Mouse (Mus musculus) embryonic facial prominence, embryonic 11.5 days (tissue): ENCODE results near the gene Pcnx2. TPM values are rescaled to one million over a fixed set of nuclear protein-coding genes. Genes with fewer than 3 reads are reported as not detected.
A peak's percentile ranks its signal among the peaks of the same experiment; 100 is the strongest.

Experiments used
- ATAC-seq: fragments of 200-750 bp; cut with Nextera tagmentation; replicated peaks from 2 replicates; pipeline ENCODE4 v1.8.0; 2017; ENCODE audit warnings: low read depth; ENCODE audit not compliant: insufficient number of reproducible peaks, low FRiP score, low TSS enrichment
- DNase-seq: peaks from one replicate; pipeline ENCODE4 v3.0.0-alpha.2; 2015; ENCODE audit warnings: low spot score
- H3K27ac ChIP-seq: fragments of 300-500 bp; sonication (generic); replicated peaks from 2 replicates; pipeline ENCODE4 v1.5.1; 2014; ENCODE audit warnings: mild to moderate bottlenecking, low read depth, low read length, control low read depth
- H3K27me3 ChIP-seq: fragments of 300-500 bp; sonication (generic); 2 replicates; pipeline ENCODE4 v1.6.1; 2014; ENCODE audit warnings: mild to moderate bottlenecking, low read length, moderate library complexity, mixed read lengths; ENCODE audit not compliant: control insufficient read depth, insufficient read depth
- H3K36me3 ChIP-seq: fragments of 300-500 bp; sonication (generic); replicated peaks from 2 replicates; pipeline ENCODE4 v1.6.1; 2014; ENCODE audit warnings: low read depth, mild to moderate bottlenecking, low read length, moderate library complexity, mixed read lengths; ENCODE audit not compliant: control insufficient read depth, insufficient read depth
- H3K4me1 ChIP-seq: fragments of 300-500 bp; sonication (generic); 2 replicates; pipeline ENCODE4 v1.6.1; 2014; ENCODE audit warnings: low read length, mixed read lengths; ENCODE audit not compliant: control insufficient read depth, insufficient read depth
- H3K4me2 ChIP-seq: fragments of 300-500 bp; sonication (generic); 2 replicates; pipeline ENCODE4 v1.6.1; 2014; ENCODE audit warnings: low read depth, mild to moderate bottlenecking, control low read depth, low read length, moderate library complexity
- H3K4me3 ChIP-seq: fragments of 300-500 bp; sonication (generic); 2 replicates; pipeline ENCODE4 v1.5.1; 2014; ENCODE audit warnings: low read depth, low read length, control low read depth
- H3K9ac ChIP-seq: fragments of 300-500 bp; sonication (generic); replicated peaks from 2 replicates; pipeline ENCODE4 v1.6.1; 2014; ENCODE audit warnings: mild to moderate bottlenecking, control low read depth, low read length
- H3K9me3 ChIP-seq: fragments of 300-500 bp; sonication (generic); replicated peaks from 2 replicates; pipeline ENCODE4 v1.6.1; 2016; ENCODE audit warnings: mild to moderate bottlenecking, low read length, inconsistent platforms, mixed read lengths; ENCODE audit not compliant: control insufficient read depth
- WGBS: fragments of 180-500 bp; shearing (Covaris S2); extraction: QIAGEN DNeasy Blood & Tissue Kit; methylation state at CpG from one replicate; pipeline ENCODE4 v1.1.7; 2014; 5-methylcytosine and 5-hydroxymethylcytosine counted together
- polyA plus RNA-seq: library from polyadenylated mRNA; unstranded; fragments of >200 nt; fragmentation: Nextera tagmentation; extraction: Ambion mirVana; gene quantifications from 2 replicates; pipeline ENCODE4 v1.2.1, GENCODE M21; 2014

The Pcnx2 gene
- polyA plus RNA-seq, 1 experiment from 2014 or later = 0.25 TPM

DNA sequence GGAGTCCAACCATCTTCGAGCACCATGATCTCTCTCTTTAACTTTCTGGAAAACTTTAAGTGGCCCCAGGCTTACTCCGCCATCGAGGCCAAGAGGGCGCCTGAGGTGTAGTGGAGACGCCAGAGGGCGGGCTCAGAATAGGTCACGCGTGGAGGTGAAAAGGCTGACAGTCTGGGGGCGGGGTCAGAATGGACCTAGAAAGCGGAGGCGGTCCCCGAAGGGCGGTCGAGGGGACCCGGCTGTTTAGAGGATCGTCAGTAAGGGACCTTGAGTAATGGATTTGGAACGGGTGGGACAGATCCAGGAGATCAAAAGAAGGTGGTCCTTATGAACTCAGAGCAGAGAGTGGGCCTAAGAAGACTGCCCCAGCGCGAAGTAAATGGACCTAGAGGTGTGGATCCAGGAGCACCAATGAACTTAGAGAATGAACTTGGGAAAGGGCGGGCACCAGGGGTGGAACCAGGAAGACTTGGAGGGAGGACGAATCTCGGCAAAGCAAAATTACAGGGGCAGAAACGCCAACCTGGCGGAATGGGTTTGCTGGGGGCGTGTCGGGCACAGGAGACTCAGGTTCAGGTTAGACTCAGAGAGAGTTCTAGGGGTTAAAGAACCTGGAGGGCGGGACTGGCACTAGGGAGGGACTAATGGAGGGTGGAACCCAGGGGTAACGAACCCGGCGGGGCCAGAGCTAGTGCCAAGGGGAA is 11.7 kb upstream of the Pcnx2 start:
- Histone ChIP-seq H3K4me1 (peaks cover 4% of the 10 kb centered on the region), H3K4me2 (peak overlapping the region; percentile 99), H3K27me3 (peaks cover 39% of the 10 kb centered on the region), H3K9me3 (no peaks in the 10 kb centered on the region), H3K36me3 (no peaks in the 10 kb centered on the region), H3K9ac (no peak overlapping the region), H3K4me3 (peak overlapping the region; percentile 50), H3K27ac (no peak overlapping the region)
- WGBS = 4% methylated on average over 30 of the region's 30 CpGs
- ATAC-seq = no peak
- peak; percentile 16 for DNase-seq

DNA sequence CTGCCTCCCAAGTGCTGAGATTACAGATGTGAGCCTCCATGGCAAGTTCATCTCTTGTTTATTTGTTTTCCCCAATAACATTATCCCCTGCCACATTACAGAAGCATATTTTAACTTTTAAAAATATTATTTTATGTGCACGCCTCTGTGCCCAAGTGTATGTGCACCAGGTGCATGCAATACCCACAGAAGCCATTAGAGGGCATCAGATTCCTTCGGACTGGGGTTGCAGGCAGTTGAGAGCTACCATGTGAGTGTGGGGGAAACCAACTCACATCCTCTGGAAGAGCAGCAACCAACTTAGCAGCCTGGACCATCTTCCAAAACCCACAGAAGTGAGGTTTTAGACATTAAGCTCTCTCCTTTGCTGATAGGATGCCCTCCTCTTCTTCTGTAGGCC is 9.2 kb upstream of the Pcnx2 start:
- no peak overlapping the region for H3K27ac ChIP-seq
- H3K4me3 ChIP-seq = no peak overlapping the region
- no peak for ATAC-seq
- peaks cover 4% of the 10 kb centered on the region for H3K4me1 ChIP-seq
- H3K27me3 ChIP-seq = peaks cover 36% of the 10 kb centered on the region
- 67% methylated on average over 2 of the region's 2 CpGs for WGBS
- H3K9ac ChIP-seq = no peak overlapping the region
- DNase-seq = no peak
- H3K4me2 ChIP-seq = no peak overlapping the region
- H3K9me3 ChIP-seq = no peaks in the 10 kb centered on the region
- no peaks in the 10 kb centered on the region for H3K36me3 ChIP-seq

- ATAC-seq (no peak), DNase-seq (no peak)
- H3K9me3 ChIP-seq = no peaks in the 10 kb centered on the region
- no peak overlapping the region for H3K4me2 ChIP-seq
- no peaks in the 10 kb centered on the region for H3K36me3 ChIP-seq
- no peak overlapping the region for H3K9ac ChIP-seq
- no peak overlapping the region for H3K4me3 ChIP-seq
- 60% methylated on average over 2 of the region's 2 CpGs for WGBS
- H3K27me3 ChIP-seq = peaks cover 17% of the 10 kb centered on the region
- peaks cover 1% of the 10 kb centered on the region for H3K4me1 ChIP-seq
- no peak overlapping the region for H3K27ac ChIP-seq
Measured at GRCm38 (mm10) chr8:125905341-125905740, 7.2 kb upstream of the Pcnx2 start.

DNA sequence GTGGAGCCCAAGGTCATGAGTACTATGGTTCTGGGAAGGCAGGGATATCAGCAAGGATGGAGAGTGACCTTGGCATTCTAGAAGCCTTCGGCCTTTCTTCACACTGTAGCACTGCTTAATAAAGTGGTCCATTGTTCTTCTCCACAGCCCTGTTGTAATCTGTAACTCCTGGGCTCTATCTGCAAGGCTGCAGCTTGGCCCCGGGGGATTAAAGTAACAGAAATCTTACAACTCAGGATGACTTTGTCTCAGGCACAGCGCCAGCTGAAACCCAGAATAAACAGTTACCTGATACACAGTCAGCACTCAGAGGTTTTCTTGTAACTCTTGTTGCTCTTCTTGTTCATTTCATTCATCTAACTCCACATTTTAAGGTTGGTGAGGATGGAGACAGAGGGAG is 4.4 kb upstream of the Pcnx2 start:
- H3K4me1 ChIP-seq = no peaks in the 10 kb centered on the region
- H3K4me3 ChIP-seq = no peak overlapping the region
- H3K27ac ChIP-seq = no peak overlapping the region
- DNase-seq = no peak
- no peak overlapping the region for H3K4me2 ChIP-seq
- no peaks in the 10 kb centered on the region for H3K9me3 ChIP-seq
- no peak for ATAC-seq
- WGBS = 42% methylated on average over 3 of the region's 3 CpGs
- no peaks in the 10 kb centered on the region for H3K36me3 ChIP-seq
- H3K9ac ChIP-seq = no peak overlapping the region
- peaks cover 10% of the 10 kb centered on the region for H3K27me3 ChIP-seq

- no peaks in the 10 kb centered on the region for H3K4me1 ChIP-seq
- ATAC-seq (no peak), DNase-seq (no peak)
- no peaks in the 10 kb centered on the region for H3K9me3 ChIP-seq
- WGBS = 19% methylated on average over 2 of the region's 2 CpGs
- no peaks in the 10 kb centered on the region for H3K36me3 ChIP-seq
- no peak overlapping the region for H3K4me3 ChIP-seq
- no peak overlapping the region for H3K9ac ChIP-seq
- H3K4me2 ChIP-seq = no peak overlapping the region
- peaks cover 14% of the 10 kb centered on the region for H3K27me3 ChIP-seq
- no peak overlapping the region for H3K27ac ChIP-seq
Measured at GRCm38 (mm10) chr8:125901167-125901566, 3.0 kb upstream of the Pcnx2 start.

- Histone ChIP-seq H3K27me3 (peaks cover 14% of the 10 kb centered on the region), H3K9ac (no peak overlapping the region), H3K27ac (no peak overlapping the region), H3K4me1 (no peaks in the 10 kb centered on the region), H3K4me3 (no peak overlapping the region), H3K9me3 (no peaks in the 10 kb centered on the region), H3K4me2 (no peak overlapping the region), H3K36me3 (no peaks in the 10 kb centered on the region)
- WGBS = 0% methylated on average over 6 of the region's 6 CpGs
- DNase-seq (peak; percentile 86), ATAC-seq (no peak)
Measured at GRCm38 (mm10) chr8:125898899-125899298, 782 bp upstream of the Pcnx2 start.

- 63% methylated on average over 11 of the region's 11 CpGs for WGBS
- Histone ChIP-seq H3K9ac (no peak overlapping the region), H3K4me2 (no peak overlapping the region), H3K9me3 (no peaks in the 10 kb centered on the region), H3K36me3 (no peaks in the 10 kb centered on the region), H3K4me3 (no peak overlapping the region), H3K27ac (no peak overlapping the region), H3K4me1 (no peaks in the 10 kb centered on the region), H3K27me3 (peaks cover 14% of the 10 kb centered on the region)
- ATAC-seq = no peak
- no peak for DNase-seq
Measured at GRCm38 (mm10) chr8:125897388-125897787, 729 bp downstream of the Pcnx2 start.

DNA sequence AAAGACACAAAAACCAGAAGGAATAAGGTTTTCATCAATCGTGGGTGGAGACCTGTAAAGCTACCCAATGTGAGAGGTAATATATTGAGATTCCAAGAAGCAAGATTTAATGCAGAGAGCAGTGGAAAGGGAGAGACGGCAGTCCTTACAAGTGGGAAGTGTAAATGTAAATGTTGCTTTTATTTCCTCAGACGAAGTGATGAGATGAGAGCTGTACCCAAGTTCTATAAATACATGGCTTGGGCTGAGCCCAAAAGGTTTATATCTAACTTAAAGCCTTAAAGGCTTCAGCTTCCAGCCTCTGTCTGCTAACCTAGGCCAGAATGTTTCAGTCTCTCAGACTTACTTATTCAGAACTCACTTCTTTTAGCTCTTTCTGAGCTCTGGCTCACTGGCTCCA is 8.2 kb downstream of the Pcnx2 start:
- 79% methylated on average over 3 of the region's 3 CpGs for WGBS

More for the DNA sequence above, 8.2 kb downstream of the Pcnx2 start:
- Histone ChIP-seq H3K4me1 (no peaks in the 10 kb centered on the region), H3K9me3 (no peaks in the 10 kb centered on the region), H3K4me3 (no peak overlapping the region), H3K9ac (no peak overlapping the region), H3K27me3 (no peaks in the 10 kb centered on the region), H3K4me2 (no peak overlapping the region), H3K36me3 (no peaks in the 10 kb centered on the region), H3K27ac (no peak overlapping the region)
- DNase-seq (no peak), ATAC-seq (no peak)
